Mouse (Mus musculus) lung, postnatal 10 days (tissue): ENCODE results near the gene Zc3h14.

Experiments
- DNase-seq: peaks from one replicate; pipeline ENCODE4 v3.0.0; 2021

Gene Zc3h14

DNA sequence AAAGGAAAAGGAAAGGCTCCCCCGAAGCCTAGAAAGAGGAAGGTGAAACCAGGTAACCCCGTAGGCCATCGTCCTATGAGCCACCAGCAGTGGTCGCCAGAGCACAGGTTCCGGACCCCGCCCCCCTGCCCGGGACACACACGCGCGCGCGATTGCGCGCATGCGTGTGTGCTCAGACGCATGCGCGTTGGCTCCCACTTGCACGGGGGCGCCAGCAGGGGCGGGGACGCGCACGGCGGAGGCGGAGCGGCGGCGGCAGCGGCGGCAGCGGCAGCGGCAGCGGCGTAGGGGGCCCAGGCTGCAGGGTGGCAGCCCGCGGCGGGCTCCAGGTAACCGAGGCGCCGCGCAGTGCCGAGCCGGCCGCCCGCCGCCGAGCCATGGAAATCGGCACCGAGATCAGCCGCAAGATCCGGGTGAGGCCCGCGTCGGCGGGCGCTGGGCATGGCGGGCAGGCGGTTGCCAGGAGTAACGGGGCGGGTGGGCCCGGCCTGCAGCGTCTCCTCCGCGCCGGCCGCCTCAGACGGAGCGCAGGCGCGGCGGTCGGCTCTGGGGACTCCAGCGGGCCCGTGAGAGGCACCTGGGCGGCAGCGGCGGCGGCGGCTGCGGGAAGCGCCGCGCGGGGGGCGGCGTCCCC, at the start of gene Zc3h14:
Gene Zc3h14, plus strand, starts transcription at position 219 of the 634 bp plus-strand sequence.
- peak; percentile 94 for DNase-seq

- DNase-seq, result no peak
Observed at GRCm38 (mm10) chr12:98697202-98697601, 49.6 kb upstream of the Zc3h14 start.

GRCm38 (mm10) chr12:98701564-98701963, 45.2 kb upstream of the Zc3h14 start:
- DNase-seq, result no peak

DNA sequence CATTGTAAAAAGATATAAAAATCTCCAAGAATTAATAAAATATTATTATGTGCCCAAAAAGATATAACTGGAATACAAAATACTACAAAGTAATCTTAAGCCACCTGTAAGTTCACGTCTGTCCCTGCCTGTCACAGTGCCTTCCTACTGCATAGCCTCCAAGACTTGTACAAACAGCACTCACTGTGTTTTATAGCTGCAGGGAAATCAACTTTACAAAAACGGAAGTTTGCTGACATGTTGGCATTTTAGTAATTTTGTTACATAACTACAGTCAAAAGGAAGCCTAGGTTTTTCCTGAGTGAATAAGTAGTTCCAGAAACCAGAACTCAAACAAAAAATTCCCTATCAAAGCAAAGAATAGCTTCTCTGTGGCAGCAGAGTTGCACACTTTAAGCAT, 43.2 kb upstream of the Zc3h14 start:
- no peak for DNase-seq

DNA sequence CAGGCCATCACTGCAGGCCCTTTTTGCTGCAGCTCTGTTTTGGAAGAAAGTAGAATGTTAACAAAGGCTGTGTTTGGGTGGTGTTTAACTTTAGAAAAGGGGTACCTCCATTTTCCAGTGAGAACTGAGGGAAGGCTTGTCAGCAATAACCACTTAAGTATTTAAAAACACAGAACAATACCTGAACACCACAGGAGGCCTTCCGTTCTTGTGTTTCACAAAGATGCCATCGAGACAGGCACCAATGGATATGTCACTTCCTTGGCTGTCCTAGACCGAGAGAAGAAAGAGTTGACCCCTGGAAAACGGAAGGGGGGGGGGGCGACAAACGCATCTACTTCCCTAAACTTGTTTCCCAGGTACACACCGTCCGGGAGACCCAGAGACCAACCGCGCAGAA, 42.8 kb upstream of the Zc3h14 start:
- DNase-seq, result no peak

- DNase-seq, result no peak
Observed at GRCm38 (mm10) chr12:98712819-98713218, 33.9 kb upstream of the Zc3h14 start.

GRCm38 (mm10) chr12:98713621-98714103, 33.1 kb upstream of the Zc3h14 start:
- peak; percentile 60 for DNase-seq

DNA sequence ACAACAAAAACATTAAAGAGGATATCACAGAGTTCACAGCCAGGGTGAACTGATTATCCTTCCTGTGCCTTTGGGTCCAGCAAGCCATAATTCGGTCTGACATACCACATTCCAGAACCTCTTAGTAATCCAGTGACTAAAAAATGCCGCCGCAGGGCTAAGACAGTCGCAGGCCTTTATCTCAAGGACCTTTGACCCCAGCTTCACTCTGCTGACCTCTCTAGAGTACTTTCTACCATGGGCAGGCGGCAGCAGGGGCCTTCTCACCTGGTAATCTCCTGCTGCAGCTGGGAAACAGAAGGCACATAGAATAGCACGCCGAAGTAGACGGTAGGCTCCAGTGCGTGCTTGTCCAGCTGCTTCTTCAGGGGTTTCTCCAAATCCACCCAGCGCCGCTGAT, 32.0 kb upstream of the Zc3h14 start:
- DNase-seq, result peak; percentile 11

DNA sequence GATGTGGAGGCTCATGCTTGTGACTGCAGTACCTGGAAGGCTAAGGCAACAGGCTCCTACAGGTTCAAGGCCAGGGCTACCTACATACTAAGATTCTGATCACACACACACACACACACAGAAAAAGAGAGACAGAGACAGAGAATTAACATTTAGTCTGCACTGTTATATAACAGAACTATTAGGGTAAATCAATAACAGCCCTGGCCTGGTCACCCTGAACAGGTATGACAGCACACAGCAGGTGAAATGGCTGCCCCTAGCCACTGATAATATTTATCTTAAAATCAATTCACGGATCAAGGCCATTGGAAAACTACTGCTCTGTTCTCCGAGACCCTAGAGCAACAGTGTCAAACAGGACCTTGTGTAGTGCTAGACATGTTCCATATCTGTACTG, 30.6 kb upstream of the Zc3h14 start:
- no peak for DNase-seq

DNA sequence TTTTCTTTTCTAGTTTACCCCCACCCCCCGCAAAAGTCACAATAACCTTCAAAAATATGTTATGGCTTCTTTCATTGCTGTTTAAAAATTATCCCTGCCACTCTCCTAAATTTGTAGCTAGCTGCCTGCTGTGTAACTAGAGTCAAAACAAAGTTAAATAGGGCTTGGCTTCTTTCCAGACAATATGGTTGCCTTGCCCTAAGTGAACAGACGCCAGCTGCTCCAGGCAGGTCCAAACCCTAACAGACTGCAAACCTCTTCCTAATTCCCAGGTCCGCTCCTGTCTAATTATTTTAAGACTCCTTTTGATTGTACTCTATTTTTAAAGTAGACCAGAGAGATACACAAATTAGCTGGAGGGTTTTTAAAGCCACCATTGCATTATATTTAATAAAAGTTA, 26.1 kb upstream of the Zc3h14 start:
- no peak for DNase-seq

DNA sequence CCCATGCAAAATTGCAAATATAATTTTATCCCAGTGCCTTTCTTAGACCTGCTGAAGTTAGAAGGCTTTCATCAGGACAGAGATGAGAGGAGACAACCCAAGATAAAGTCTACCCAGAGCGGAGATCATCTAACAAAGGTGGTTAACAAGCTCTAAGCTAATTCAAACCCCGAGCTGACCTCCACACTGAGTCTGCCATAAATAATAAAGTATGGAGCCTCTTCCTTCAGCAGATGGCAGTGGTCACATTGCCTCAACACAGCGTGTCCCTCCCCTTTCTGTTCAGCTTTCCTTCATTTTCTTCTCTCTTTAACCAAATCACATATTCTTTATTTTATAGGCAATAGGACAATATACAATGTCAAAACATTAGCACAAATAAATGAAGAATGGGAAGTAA, 25.7 kb upstream of the Zc3h14 start:
- DNase-seq, result no peak

- DNase-seq, result no peak
Observed at GRCm38 (mm10) chr12:98724224-98724623, 22.5 kb upstream of the Zc3h14 start.

DNA sequence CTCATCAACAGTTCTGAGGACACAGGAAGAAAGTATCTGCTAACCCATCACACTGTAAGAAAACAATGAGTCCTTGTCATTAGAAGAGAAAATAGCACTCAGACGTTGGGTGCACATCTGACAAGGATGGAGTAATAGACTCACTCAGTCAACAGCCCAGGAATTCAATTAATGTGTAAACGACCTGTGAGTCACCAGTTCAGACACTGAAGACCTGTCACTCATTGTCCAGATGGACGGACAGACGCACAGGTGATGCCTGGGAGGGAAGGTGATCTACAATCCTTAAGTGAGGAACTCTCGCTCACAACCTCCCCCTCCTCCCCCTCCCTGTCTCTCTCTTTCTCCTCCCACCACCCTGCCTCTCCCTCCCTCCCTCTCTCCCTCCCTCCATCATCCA, 21.8 kb upstream of the Zc3h14 start:
- no peak for DNase-seq

DNA sequence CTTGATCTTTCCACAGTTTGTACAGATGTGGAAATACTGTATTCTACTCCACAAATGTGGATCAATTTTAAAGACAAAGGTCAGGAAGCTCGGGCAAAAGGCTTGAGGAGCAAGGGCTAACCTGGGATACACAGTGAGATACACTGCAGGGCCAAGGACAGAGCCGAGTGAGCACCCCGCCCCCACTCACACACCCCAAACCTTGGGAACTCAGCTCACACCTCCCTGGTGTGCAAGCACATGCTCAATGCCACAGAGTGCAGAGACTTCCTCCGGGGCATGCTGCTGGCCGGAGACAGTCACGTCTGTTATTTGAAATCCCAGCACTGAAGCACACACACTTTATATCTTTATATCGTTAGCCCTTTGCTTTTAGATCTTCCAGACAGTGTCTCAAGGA, 20.7 kb upstream of the Zc3h14 start:
- no peak for DNase-seq

- no peak for DNase-seq
Observed at GRCm38 (mm10) chr12:98727186-98727585, 19.6 kb upstream of the Zc3h14 start.

DNA sequence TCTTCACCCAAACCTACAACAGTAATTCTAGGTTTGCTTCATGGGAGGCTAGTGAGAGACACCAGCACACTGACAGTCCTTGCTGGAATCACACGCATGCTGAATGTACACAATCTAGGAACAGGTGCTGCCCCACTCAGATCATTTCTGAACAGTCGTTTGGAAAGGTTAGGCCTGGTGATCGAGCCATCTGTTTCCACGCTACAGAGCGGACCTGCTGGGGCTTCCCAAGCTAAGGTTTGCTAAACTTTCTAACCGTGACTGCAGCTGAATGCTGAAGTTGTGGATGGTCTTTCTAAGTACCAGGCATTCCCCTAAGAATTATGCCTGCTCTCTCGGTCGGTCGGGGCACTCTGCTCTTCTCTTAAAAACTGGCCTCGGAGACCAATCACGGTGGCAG, 16.1 kb upstream of the Zc3h14 start:
- DNase-seq, result no peak

DNA sequence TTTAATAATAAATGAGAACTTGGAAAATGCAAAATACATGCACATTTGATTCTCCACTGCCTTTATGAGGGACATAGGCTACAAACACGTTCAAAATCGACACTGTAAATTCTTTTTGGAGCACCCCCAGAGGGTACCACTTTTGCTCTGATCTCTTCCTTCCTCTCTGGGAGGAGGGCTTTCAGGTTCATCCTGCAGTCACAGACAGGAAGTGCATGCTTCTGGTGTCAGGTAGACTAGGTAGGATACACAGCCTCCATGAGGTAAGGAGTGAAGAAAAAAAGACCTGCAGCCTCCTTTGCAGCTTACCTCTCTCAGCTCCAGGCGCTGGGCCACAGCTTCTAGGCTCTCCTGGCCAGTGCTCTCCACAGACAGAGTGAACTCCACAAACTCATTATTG, 13.6 kb upstream of the Zc3h14 start:
- DNase-seq, result no peak

DNA sequence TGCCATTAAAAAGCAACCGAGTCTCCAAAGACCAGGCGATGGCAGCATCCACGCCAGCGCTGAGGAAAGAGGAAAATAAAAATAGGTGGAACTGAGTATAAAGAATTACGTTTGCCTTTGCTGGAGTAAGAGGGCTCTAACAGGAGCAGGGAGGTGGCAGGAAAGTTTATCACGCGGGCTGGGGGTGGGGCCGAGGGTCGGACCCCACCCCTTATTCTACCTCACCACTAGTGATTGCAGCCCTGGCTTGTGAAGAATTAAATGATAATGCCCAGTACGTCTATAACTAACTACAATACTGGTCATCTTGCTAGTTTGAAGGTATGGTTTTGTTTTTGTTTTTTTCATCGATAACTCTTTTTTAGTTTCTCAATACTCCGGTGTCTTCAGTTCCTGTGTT, 13.0 kb upstream of the Zc3h14 start:
- DNase-seq, result no peak

GRCm38 (mm10) chr12:98734246-98734879, 12.4 kb upstream of the Zc3h14 start:
- DNase-seq, result peak; percentile 91

- no peak for DNase-seq
Observed at GRCm38 (mm10) chr12:98734880-98735801, 11.6 kb upstream of the Zc3h14 start.

DNA sequence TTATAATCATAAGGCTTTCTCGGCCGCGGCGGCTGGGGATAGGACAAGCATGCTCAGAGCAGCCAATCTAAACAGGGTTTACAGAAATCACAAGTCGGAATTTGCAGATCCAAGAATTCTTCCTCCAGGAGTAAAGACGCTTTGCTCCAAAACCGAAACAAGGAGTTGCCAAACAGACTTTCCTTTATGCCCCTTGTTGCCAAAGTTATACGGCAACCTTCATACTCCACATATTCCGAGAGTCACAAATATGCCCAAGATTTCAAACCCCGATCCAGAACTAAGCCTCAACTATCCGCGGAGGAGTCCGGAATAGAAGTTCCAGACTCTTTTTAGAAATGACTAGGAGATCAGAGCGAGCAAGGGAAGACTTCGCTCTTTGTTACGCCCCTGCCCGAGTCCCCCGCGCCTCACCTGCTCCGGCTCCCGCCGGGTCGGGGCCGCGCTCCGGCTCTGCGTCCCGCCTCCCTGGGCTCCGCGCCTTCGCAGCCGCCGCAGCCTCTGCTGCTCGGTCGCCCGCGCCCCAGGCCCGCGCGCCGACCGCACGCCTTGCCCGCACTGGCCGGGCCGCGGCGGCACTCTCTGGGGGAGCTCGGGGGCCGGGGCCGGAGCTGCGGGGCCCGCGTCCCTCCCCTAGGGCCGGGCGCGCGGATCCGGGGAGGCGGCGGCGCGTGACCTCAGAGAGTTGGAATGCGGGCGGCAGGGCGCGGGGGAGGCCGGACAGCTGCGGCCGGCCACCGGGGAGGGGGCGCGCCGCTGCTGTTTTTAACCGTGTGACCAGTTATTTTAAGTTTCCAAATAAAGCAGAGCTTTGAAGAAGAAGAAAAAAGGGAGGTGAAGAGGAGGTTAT, 9.6 kb upstream of the Zc3h14 start, which contains the start of gene Ptpn21:
Gene Ptpn21, minus strand, starts transcription at position 455 of the 850 bp plus-strand sequence.
- peak; percentile 82 for DNase-seq

GRCm38 (mm10) chr12:98737801-98738350, 8.9 kb upstream of the Zc3h14 start:
- peak; percentile 31 for DNase-seq
